Mouse (Mus musculus): ENCODE measurements around the gene Sat2. TPM values are rescaled to one million over a fixed set of nuclear protein-coding genes. Genes with fewer than 3 reads are reported as not detected.
A peak's percentile ranks its signal among the peaks of the same experiment; 100 is the strongest.

The Sat2 gene
- polyA plus RNA-seq, 1 experiment from 2014 or later, result 18.1 TPM

- Histone ChIP-seq H3K27me3 (ENCODE audit: control insufficient read depth, insufficient read depth, low read length) (no peaks in the 10 kb centered on the region), H3K4me1 (ENCODE audit: control insufficient read depth, insufficient read depth, low read length) (peaks cover 33% of the 10 kb centered on the region), H3K36me3 (ENCODE audit: control insufficient read depth, insufficient read depth, low read length) (0 out of 2 replicates have a peak, but pooled peaks cover 9% of the 10 kb centered on the region), H3K27ac (ENCODE audit: low read length) (peak overlapping the region; percentile 94), H3K9me3 (replicated peaks; ENCODE audit: control insufficient read depth, low read length) (no peaks in the 10 kb centered on the region), H3K4me3 (replicated peaks; ENCODE audit: low read length) (peak overlapping the region; percentile 26; the same call in 1 of the 2 replicates), H3K4me2 (ENCODE audit: low read depth, low read length) (peak overlapping the region; percentile 47), H3K9ac (ENCODE audit: low read length) (peak overlapping the region; percentile 65)
- WGBS, result 61% methylated on average over 10 of the region's 10 CpGs
- peak; percentile 76 for ATAC-seq (ENCODE audit: insufficient read depth, low FRiP score)
Measured at GRCm38 (mm10) chr11:69656617-69657461, 35.0 kb downstream of the Sat2 start.

GRCm38 (mm10) chr11:69657462-69657881 is 35.6 kb downstream of the Sat2 start:
- Histone ChIP-seq H3K4me3 (replicated peaks; ENCODE audit: low read length) (no peak overlapping the region), H3K4me1 (ENCODE audit: control insufficient read depth, insufficient read depth, low read length) (peaks cover 33% of the 10 kb centered on the region), H3K27ac (ENCODE audit: low read length) (0 out of 2 replicates have a peak overlapping the region, but pooled peaks have one; percentile 30), H3K9ac (ENCODE audit: low read length) (peak overlapping the region; percentile 24; the same call in 1 of the 2 replicates), H3K36me3 (ENCODE audit: control insufficient read depth, insufficient read depth, low read length) (0 out of 2 replicates have a peak, but pooled peaks cover 9% of the 10 kb centered on the region), H3K9me3 (replicated peaks; ENCODE audit: control insufficient read depth, low read length) (no peaks in the 10 kb centered on the region), H3K4me2 (ENCODE audit: low read depth, low read length) (no peak overlapping the region), H3K27me3 (ENCODE audit: control insufficient read depth, insufficient read depth, low read length) (no peaks in the 10 kb centered on the region)
- no peak for ATAC-seq (ENCODE audit: insufficient read depth, low FRiP score)
- WGBS, result 81% methylated on average over 15 of the region's 15 CpGs

DNA sequence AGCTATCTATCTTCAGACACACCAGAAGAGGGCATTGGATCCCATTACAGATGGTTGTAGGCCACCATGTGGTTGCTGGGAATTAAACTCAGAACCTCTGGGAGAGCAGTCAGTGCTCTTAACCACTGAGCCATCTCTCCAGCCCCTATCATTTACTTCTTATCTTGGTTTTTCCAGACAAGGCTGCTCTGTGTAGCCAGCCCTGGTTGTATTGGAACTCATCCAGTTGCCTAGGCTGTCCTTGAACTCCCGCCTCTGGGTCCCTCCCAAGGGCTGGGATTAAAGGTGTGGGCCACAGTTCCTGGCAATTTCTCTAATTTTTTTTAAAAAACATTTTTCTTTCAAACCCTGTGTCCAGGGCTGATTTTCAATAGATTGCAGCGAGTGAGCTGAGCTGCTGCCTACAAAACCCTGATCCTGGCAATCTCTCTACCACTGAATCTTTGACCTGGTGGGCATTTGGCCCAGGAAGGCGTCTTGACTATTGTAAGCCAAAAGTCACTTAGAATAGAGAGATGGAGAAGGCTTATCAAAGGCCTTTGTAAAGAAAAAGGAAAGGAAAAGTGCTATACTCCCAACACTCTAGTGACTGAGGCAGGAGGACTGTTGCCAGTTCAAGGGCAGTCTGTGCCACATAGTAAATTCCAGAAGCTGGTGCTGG is 39.5 kb downstream of the Sat2 start:
- Histone ChIP-seq H3K4me1 (ENCODE audit: control insufficient read depth, insufficient read depth, low read length) (peaks cover 27% of the 10 kb centered on the region), H3K27ac (ENCODE audit: low read length) (peak overlapping the region; percentile 94), H3K9ac (ENCODE audit: low read length) (peak overlapping the region; percentile 82), H3K27me3 (ENCODE audit: control insufficient read depth, insufficient read depth, low read length) (no peaks in the 10 kb centered on the region), H3K4me3 (replicated peaks; ENCODE audit: low read length) (peak overlapping the region; percentile 69), H3K36me3 (ENCODE audit: control insufficient read depth, insufficient read depth, low read length) (0 out of 2 replicates have a peak, but pooled peaks cover 16% of the 10 kb centered on the region), H3K4me2 (ENCODE audit: low read depth, low read length) (peak overlapping the region; percentile 70), H3K9me3 (replicated peaks; ENCODE audit: control insufficient read depth, low read length) (no peaks in the 10 kb centered on the region)
- no peak for ATAC-seq (ENCODE audit: insufficient read depth, low FRiP score)
- 67% methylated on average over 3 of the region's 3 CpGs for WGBS

DNA sequence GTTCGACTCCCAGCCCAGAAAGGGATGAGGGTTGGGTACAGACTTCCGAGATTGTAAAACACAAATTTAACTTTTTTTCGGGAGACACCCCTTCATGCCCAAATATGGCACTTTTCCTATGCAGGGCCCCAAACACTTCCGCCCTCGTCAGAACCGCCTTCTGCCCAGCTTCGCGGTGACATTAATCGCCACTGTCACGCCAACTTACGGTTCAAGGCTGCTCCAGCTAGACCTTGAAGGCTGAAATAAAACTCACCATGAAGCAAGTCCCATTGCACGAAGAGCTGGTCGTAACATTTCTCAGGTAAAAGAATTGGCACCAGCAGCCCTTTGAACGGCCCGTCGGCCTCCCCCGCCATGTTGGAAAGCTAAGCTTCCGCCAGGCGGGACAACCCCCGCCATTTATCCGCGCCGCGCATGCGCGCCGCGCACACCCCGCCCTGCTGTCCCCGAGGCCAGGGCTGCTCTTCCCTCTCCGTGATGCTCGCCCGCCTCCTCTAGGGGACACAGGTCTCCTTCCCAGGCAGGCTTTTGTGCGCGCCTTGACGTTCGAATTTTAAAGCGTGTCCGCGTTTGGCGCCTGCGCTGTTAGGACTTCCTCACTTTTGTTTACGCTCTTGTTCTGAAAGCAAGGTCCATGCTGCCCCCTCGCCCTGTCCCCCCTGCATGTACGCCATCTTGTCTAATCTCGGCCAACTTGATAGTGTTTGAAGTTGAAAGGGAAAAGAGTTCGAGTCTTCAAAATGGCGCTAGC is 40.6 kb downstream of the Sat2 start, which contains the start of gene Mpdu1:
Gene Mpdu1, minus strand, starts transcription at position 430 of the 754 bp plus-strand sequence.
- Histone ChIP-seq H3K4me1 (ENCODE audit: control insufficient read depth, insufficient read depth, low read length) (peaks cover 18% of the 10 kb centered on the region), H3K27me3 (ENCODE audit: control insufficient read depth, insufficient read depth, low read length) (no peaks in the 10 kb centered on the region), H3K9ac (ENCODE audit: low read length) (peak within 1 kb of the TSS; percentile 82), H3K9me3 (replicated peaks; ENCODE audit: control insufficient read depth, low read length) (no peaks in the 10 kb centered on the region), H3K36me3 (ENCODE audit: control insufficient read depth, insufficient read depth, low read length) (0 out of 2 replicates have a peak, but pooled peaks cover 20% of the 10 kb centered on the region), H3K4me3 (replicated peaks; ENCODE audit: low read length) (peak within 1 kb of the TSS; percentile 69), H3K4me2 (ENCODE audit: low read depth, low read length) (peak within 1 kb of the TSS; percentile 70), H3K27ac (ENCODE audit: low read length) (peak within 1 kb of the TSS; percentile 94)
- WGBS, result under 1% methylated on average over 48 of the region's 48 CpGs
- peak; percentile 95 for ATAC-seq (ENCODE audit: insufficient read depth, low FRiP score)

GRCm38 (mm10) chr11:69662967-69663671 is 41.3 kb downstream of the Sat2 start:
- Histone ChIP-seq H3K36me3 (ENCODE audit: control insufficient read depth, insufficient read depth, low read length) (peaks cover 20% of the 10 kb centered on the region), H3K27me3 (ENCODE audit: control insufficient read depth, insufficient read depth, low read length) (no peaks in the 10 kb centered on the region)

GRCm38 (mm10) chr11:69663795-69664194 is 42.0 kb downstream of the Sat2 start:
- no peak overlapping the region for H3K4me3 ChIP-seq (replicated peaks; ENCODE audit: low read length)
- H3K4me2 ChIP-seq (ENCODE audit: low read depth, low read length), result peak overlapping the region; percentile 70; the same call in 1 of the 2 replicates
- WGBS, result 84% methylated on average over 6 of the region's 6 CpGs
- H3K9ac ChIP-seq (ENCODE audit: low read length), result no peak overlapping the region
- no peaks in the 10 kb centered on the region for H3K27me3 ChIP-seq (ENCODE audit: control insufficient read depth, insufficient read depth, low read length)
- ATAC-seq (ENCODE audit: insufficient read depth, low FRiP score), result no peak
- H3K9me3 ChIP-seq (replicated peaks; ENCODE audit: control insufficient read depth, low read length), result no peaks in the 10 kb centered on the region
- peaks cover 20% of the 10 kb centered on the region for H3K36me3 ChIP-seq (ENCODE audit: control insufficient read depth, insufficient read depth, low read length)
- peaks cover 12% of the 10 kb centered on the region for H3K4me1 ChIP-seq (ENCODE audit: control insufficient read depth, insufficient read depth, low read length)
- H3K27ac ChIP-seq (ENCODE audit: low read length), result peak overlapping the region; percentile 94; the same call in 1 of the 2 replicates

More at GRCm38 (mm10) chr11:69662967-69663671, 41.3 kb downstream of the Sat2 start:
- H3K4me1 ChIP-seq (ENCODE audit: control insufficient read depth, insufficient read depth, low read length), result peaks cover 12% of the 10 kb centered on the region
- H3K4me3 ChIP-seq (replicated peaks; ENCODE audit: low read length), result peak overlapping the region; percentile 69
- no peaks in the 10 kb centered on the region for H3K9me3 ChIP-seq (replicated peaks; ENCODE audit: control insufficient read depth, low read length)
- ATAC-seq (ENCODE audit: insufficient read depth, low FRiP score), result no peak
- peak overlapping the region; percentile 82 for H3K9ac ChIP-seq (ENCODE audit: low read length)
- H3K27ac ChIP-seq (ENCODE audit: low read length), result peak overlapping the region; percentile 94
- H3K4me2 ChIP-seq (ENCODE audit: low read depth, low read length), result peak overlapping the region; percentile 70
- WGBS, result 64% methylated on average over 13 of the region's 13 CpGs

- 86% methylated on average over 7 of the region's 7 CpGs for WGBS
- H3K4me3 ChIP-seq (replicated peaks; ENCODE audit: low read length), result no peak overlapping the region
- H3K27ac ChIP-seq (ENCODE audit: low read length), result no peak overlapping the region
- peaks cover 29% of the 10 kb centered on the region for H3K36me3 ChIP-seq (ENCODE audit: control insufficient read depth, insufficient read depth, low read length)
- H3K27me3 ChIP-seq (ENCODE audit: control insufficient read depth, insufficient read depth, low read length), result no peaks in the 10 kb centered on the region
- peaks cover 16% of the 10 kb centered on the region for H3K4me1 ChIP-seq (ENCODE audit: control insufficient read depth, insufficient read depth, low read length)
- no peak for ATAC-seq (ENCODE audit: insufficient read depth, low FRiP score)
- no peaks in the 10 kb centered on the region for H3K9me3 ChIP-seq (replicated peaks; ENCODE audit: control insufficient read depth, low read length)
- H3K4me2 ChIP-seq (ENCODE audit: low read depth, low read length), result no peak overlapping the region
- no peak overlapping the region for H3K9ac ChIP-seq (ENCODE audit: low read length)
Measured at GRCm38 (mm10) chr11:69664841-69665240, 43.0 kb downstream of the Sat2 start.

- no peak overlapping the region for H3K9ac ChIP-seq (ENCODE audit: low read length)
- peak overlapping the region; percentile 2; the same call in 1 of the 2 replicates for H3K4me2 ChIP-seq (ENCODE audit: low read depth, low read length)
- H3K4me3 ChIP-seq (replicated peaks; ENCODE audit: low read length), result no peak overlapping the region
- H3K27me3 ChIP-seq (ENCODE audit: control insufficient read depth, insufficient read depth, low read length), result no peaks in the 10 kb centered on the region
- H3K4me1 ChIP-seq (ENCODE audit: control insufficient read depth, insufficient read depth, low read length), result peaks cover 23% of the 10 kb centered on the region
- ATAC-seq (ENCODE audit: insufficient read depth, low FRiP score), result no peak
- peak overlapping the region; percentile 58; the same call in 1 of the 2 replicates for H3K27ac ChIP-seq (ENCODE audit: low read length)
- H3K9me3 ChIP-seq (replicated peaks; ENCODE audit: control insufficient read depth, low read length), result no peaks in the 10 kb centered on the region
- peaks cover 31% of the 10 kb centered on the region for H3K36me3 ChIP-seq (ENCODE audit: control insufficient read depth, insufficient read depth, low read length)
- WGBS, result 66% methylated on average over 9 of the region's 9 CpGs
Measured at GRCm38 (mm10) chr11:69665457-69665960, 43.7 kb downstream of the Sat2 start.

All from stomach, embryonic 16.5 days (tissue).